Mouse (Mus musculus): ENCODE data around the gene Evc2. TPM values are rescaled to one million over a fixed set of nuclear protein-coding genes. Genes with fewer than 3 reads are reported as not detected.

Gene Evc2
- 7.0 TPM for polyA plus RNA-seq (2012; fragmentation: generic; extraction: Trizol)

DNA sequence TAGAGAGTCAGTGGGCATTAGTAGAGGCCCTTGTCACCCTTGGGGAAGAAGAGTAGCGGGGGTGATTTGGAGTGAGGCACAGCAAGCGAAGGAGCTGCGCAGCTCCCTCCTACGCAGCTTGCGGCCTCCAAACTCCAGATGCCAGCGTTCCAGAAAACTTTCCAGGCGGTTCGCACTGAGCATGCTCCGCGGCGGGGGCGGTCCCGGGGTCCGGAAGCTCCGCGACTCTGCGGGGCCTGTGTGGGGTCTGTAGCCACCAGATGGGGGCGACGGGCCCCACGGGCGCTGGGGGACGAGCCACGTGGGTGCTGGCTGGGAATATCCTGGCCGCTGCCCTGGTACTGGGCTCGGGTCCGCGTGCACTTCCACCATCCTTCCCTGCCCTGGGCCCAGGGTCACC, at the start of gene Evc2:
TSS of gene Evc2 (plus strand) at position 212 of the 400 bp plus-strand sequence.
- Histone ChIP-seq H3K27me3 (ENCODE audit: control insufficient read depth, insufficient read depth, insufficient read length) (no peaks in the 10 kb centered on the region), H3ac (ENCODE audit: control insufficient read depth, insufficient read length) (peak within 1 kb of the TSS; percentile 62), H3K4me2 (ENCODE audit: low read depth) (peak within 1 kb of the TSS; percentile 98), H3K79me2 (ENCODE audit: control insufficient read depth, insufficient read depth) (no peaks in the 10 kb centered on the region), H3K4me3 (peak within 1 kb of the TSS; percentile 30), H3K36me3 (ENCODE audit: control insufficient read depth, insufficient read depth) (no peaks in the 10 kb centered on the region)
- TF ChIP-seq POLR2A (IDR thresholded peaks at IDR 0.05; ENCODE audit: insufficient read length, low read depth) (peak; percentile 53), E2F4 (IDR thresholded peaks at IDR 0.05; ENCODE audit: insufficient read depth) (no peak)

DNA sequence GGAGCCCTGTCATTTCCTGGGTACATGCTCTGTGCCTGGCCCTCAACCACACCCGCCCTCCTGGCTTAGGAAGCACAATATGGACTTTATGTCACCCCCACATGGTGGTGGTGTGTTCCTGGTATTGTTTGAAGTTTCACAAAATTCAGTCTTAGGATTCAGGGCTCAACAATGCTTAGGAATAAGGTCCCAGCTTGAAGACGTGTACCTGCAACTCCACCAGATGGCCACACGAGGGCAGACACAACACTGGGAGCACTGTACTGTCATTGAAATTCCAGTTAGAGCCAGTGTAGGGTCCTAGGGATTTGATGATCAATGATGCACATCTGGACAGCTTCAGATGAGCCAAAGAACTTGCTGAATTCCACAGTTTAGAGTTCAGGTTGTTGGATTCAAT, 49.1 kb upstream of the Evc2 start:
- Histone ChIP-seq H3K4me3 (no peak overlapping the region), H3K4me2 (ENCODE audit: low read depth) (no peak overlapping the region)
- no peak for TF ChIP-seq E2F4 (IDR thresholded peaks at IDR 0.05; ENCODE audit: insufficient read depth)

DNA sequence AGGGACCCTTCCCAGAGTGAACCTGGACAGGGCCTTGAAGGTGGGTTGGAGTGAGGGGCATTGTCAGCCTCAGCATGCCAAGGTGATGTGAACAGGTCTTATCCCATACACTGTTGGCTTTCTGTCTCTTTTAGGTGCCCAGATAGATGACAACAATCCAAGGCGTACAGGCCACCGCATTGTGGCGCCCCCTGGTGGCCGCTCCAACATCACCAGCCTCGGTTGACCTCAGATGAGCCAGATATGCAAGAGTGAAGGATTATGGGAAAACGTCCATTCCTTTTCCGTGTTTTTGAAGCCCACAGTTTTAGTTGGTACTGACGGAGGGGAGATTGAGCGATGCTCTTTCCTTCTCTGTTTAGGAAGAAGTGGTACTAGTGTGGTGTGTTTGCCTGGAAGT, 47.3 kb upstream of the Evc2 start:
- Histone ChIP-seq H3ac (ENCODE audit: control insufficient read depth, insufficient read length) (no peak overlapping the region), H3K4me2 (ENCODE audit: low read depth) (no peak overlapping the region), H3K36me3 (ENCODE audit: control insufficient read depth, insufficient read depth) (no peaks in the 10 kb centered on the region), H3K27me3 (ENCODE audit: control insufficient read depth, insufficient read depth, insufficient read length) (no peaks in the 10 kb centered on the region), H3K79me2 (ENCODE audit: control insufficient read depth, insufficient read depth) (no peaks in the 10 kb centered on the region), H3K4me3 (no peak overlapping the region)
- TF ChIP-seq TCF3 (IDR thresholded peaks at IDR 0.05; ENCODE audit: insufficient read length, low read depth) (no peak), USF1 (IDR thresholded peaks at IDR 0.05; ENCODE audit: low read depth) (no peak), SRF (IDR thresholded peaks at IDR 0.05; ENCODE audit: control insufficient read depth, insufficient read length, low read depth) (no peak), POLR2AphosphoS2 (IDR thresholded peaks at IDR 0.05; ENCODE audit: insufficient read length, low read depth) (no peak)

More for the DNA sequence above, 49.1 kb upstream of the Evc2 start:
- Histone ChIP-seq H3ac (ENCODE audit: control insufficient read depth, insufficient read length) (no peak overlapping the region), H3K27me3 (ENCODE audit: control insufficient read depth, insufficient read depth, insufficient read length) (no peaks in the 10 kb centered on the region), H3K36me3 (ENCODE audit: control insufficient read depth, insufficient read depth) (no peaks in the 10 kb centered on the region), H3K79me2 (ENCODE audit: control insufficient read depth, insufficient read depth) (no peaks in the 10 kb centered on the region)

DNA sequence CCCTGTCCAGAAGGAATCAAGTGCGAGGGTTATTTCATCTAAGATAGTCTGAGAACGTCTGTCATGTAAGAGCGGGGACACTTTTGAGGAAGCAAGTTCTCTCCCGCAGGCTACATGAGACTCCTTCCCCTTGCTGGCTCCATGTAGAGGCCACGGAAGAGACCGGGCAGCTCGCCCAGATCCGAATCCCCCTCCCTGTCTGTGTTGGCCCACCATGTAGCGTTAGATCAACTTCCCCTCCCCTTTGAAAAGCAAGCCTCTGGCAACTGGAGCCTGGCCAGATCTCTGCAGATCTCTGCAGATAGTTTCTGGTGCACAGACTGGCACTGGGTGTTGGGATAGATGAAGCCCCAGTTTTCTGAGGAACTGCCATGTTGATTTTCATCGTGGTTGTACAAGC, 41.6 kb upstream of the Evc2 start:
- Histone ChIP-seq H3ac (ENCODE audit: control insufficient read depth, insufficient read length) (no peak overlapping the region), H3K4me2 (ENCODE audit: low read depth) (no peak overlapping the region), H3K79me2 (ENCODE audit: control insufficient read depth, insufficient read depth) (no peaks in the 10 kb centered on the region), H3K27me3 (ENCODE audit: control insufficient read depth, insufficient read depth, insufficient read length) (no peaks in the 10 kb centered on the region), H3K36me3 (ENCODE audit: control insufficient read depth, insufficient read depth) (no peaks in the 10 kb centered on the region), H3K4me3 (no peak overlapping the region)
- TF ChIP-seq MYOD1 (IDR thresholded peaks at IDR 0.05; ENCODE audit: control insufficient read depth in 1 of 3, insufficient read length in 2 of 3, low read depth in 2 of 3) (no peak), POLR2A (IDR thresholded peaks at IDR 0.05; ENCODE audit: insufficient read length, low read depth) (no peak), POLR2AphosphoS2 (IDR thresholded peaks at IDR 0.05; ENCODE audit: insufficient read length, low read depth) (no peak), CEBPB (IDR thresholded peaks at IDR 0.05; ENCODE audit: insufficient read depth, poor library complexity, severe bottlenecking) (no peak), SRF (IDR thresholded peaks at IDR 0.05; ENCODE audit: control insufficient read depth, insufficient read length, low read depth) (no peak), E2F4 (IDR thresholded peaks at IDR 0.05; ENCODE audit: insufficient read depth) (no peak), TCF3 (IDR thresholded peaks at IDR 0.05; ENCODE audit: insufficient read length, low read depth) (no peak), MYOG (IDR thresholded peaks at IDR 0.05; ENCODE audit: control insufficient read depth in 1 of 3, insufficient read depth in 1 of 3, insufficient read length in 2 of 3, low read depth in 2 of 3) (no peak), TCF12 (IDR thresholded peaks at IDR 0.05; ENCODE audit: insufficient read depth, poor library complexity, severe bottlenecking) (no peak), REST (IDR thresholded peaks at IDR 0.05; ENCODE audit: insufficient read depth, insufficient read length) (no peak), USF1 (IDR thresholded peaks at IDR 0.05; ENCODE audit: low read depth) (no peak), MAX (IDR thresholded peaks at IDR 0.05; ENCODE audit: low read depth) (no peak)

DNA sequence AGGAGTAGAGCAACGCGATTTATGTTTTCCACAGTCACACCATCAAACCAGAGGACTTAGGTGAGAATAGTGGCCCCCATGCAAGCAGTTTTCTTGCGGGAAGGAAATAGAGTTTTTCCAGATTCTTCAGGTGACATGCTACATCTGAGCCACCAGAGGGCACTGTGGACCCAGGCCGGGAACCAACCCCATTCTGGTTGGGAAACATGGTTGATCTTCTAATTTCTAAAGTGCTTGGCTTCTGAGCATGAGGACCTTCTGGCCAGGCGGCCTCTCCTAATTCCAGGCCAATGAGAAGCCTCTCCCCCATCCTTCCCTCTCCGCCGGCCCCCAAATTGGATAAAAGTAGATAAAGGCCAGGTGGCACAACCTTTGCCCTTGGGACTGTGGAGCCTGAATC, 39.9 kb upstream of the Evc2 start:
- H3K4me2 ChIP-seq (ENCODE audit: low read depth), result no peak overlapping the region
- no peak for TF ChIP-seq MYOD1 (IDR thresholded peaks at IDR 0.05; ENCODE audit: control insufficient read depth in 1 of 3, insufficient read length in 2 of 3, low read depth in 2 of 3)
- TF ChIP-seq MYOG (IDR thresholded peaks at IDR 0.05; ENCODE audit: control insufficient read depth in 1 of 3, insufficient read depth in 1 of 3, insufficient read length in 2 of 3, low read depth in 2 of 3), result no peak
- no peak for TF ChIP-seq TCF3 (IDR thresholded peaks at IDR 0.05; ENCODE audit: insufficient read length, low read depth)
- no peak for TF ChIP-seq POLR2AphosphoS2 (IDR thresholded peaks at IDR 0.05; ENCODE audit: insufficient read length, low read depth)
- TF ChIP-seq REST (IDR thresholded peaks at IDR 0.05; ENCODE audit: insufficient read depth, insufficient read length), result no peak
- no peak for TF ChIP-seq CEBPB (IDR thresholded peaks at IDR 0.05; ENCODE audit: insufficient read depth, poor library complexity, severe bottlenecking)
- no peak for TF ChIP-seq TCF12 (IDR thresholded peaks at IDR 0.05; ENCODE audit: insufficient read depth, poor library complexity, severe bottlenecking)
- no peak for TF ChIP-seq E2F4 (IDR thresholded peaks at IDR 0.05; ENCODE audit: insufficient read depth)
- no peak for TF ChIP-seq SRF (IDR thresholded peaks at IDR 0.05; ENCODE audit: control insufficient read depth, insufficient read length, low read depth)
- no peak for TF ChIP-seq MAX (IDR thresholded peaks at IDR 0.05; ENCODE audit: low read depth)
- no peak for TF ChIP-seq USF1 (IDR thresholded peaks at IDR 0.05; ENCODE audit: low read depth)
- no peak for TF ChIP-seq POLR2A (IDR thresholded peaks at IDR 0.05; ENCODE audit: insufficient read length, low read depth)
- H3K4me3 ChIP-seq, result no peak overlapping the region
- H3ac ChIP-seq (ENCODE audit: control insufficient read depth, insufficient read length), result no peak overlapping the region
- no peaks in the 10 kb centered on the region for H3K79me2 ChIP-seq (ENCODE audit: control insufficient read depth, insufficient read depth)
- no peaks in the 10 kb centered on the region for H3K36me3 ChIP-seq (ENCODE audit: control insufficient read depth, insufficient read depth)
- H3K27me3 ChIP-seq (ENCODE audit: control insufficient read depth, insufficient read depth, insufficient read length), result no peaks in the 10 kb centered on the region
